Mouse (Mus musculus) heart, postnatal 10 days (tissue): ENCODE data around the gene Adrm1. TPM values are rescaled to one million over a fixed set of nuclear protein-coding genes. Genes with fewer than 3 reads are reported as not detected.

ENCODE experiments used
- DNase-seq, 2 experiments: peaks; one replicate each; pipeline ENCODE4 v3.0.0; 2021
- intact Hi-C: fragments of 180-260 bp; cut with DNase I; formaldehyde crosslinking; loops from one replicate; pipeline ENCODE4 v1.15.1; 2025
- microRNA-seq, 2 experiments: library from miRNA; unstranded; fragments of <30 nt; microRNA quantifications; one replicate each; pipeline ENCODE4 v1.2.0; 2022
- total RNA-seq, 2 experiments: library from RNA; stranded (reverse); gene quantifications; 2 replicates each; pipeline ENCODE4 v1.2.3; 2021

The Adrm1 gene
- total RNA-seq, 2 experiments from 2014 or later: 94.1 to 99.3 TPM

GRCm38 (mm10) chr2:180215951-180216350, 44.7 kb downstream of the Adrm1 start:
- intact Hi-C loops: no loop called here
- DNase-seq: peak; percentile 46 to 51

GRCm38 (mm10) chr2:180216921-180217320, 45.6 kb downstream of the Adrm1 start:
- DNase-seq: no peak
- intact Hi-C loops: no loop called here

- intact Hi-C loops: no loop called here
- DNase-seq: peak; percentile 84
These were observed 46.3 kb downstream of the Adrm1 start for GRCm38 (mm10) chr2:180217587-180217986.

- intact Hi-C loops: no loop called here
- DNase-seq: no peak
These were observed 47.0 kb downstream of the Adrm1 start for GRCm38 (mm10) chr2:180218241-180218640.

GRCm38 (mm10) chr2:180218677-180219076, 47.4 kb downstream of the Adrm1 start:
- intact Hi-C loops: no loop called here
- DNase-seq: peak; percentile 42 to 46

GRCm38 (mm10) chr2:180219145-180219943, 48.1 kb downstream of the Adrm1 start:
- intact Hi-C loops: no loop called here
- no peak for DNase-seq

- DNase-seq: no peak
- intact Hi-C loops: no loop called here
These were observed 48.9 kb downstream of the Adrm1 start for GRCm38 (mm10) chr2:180220165-180220564.

GRCm38 (mm10) chr2:180221051-180221450, 49.8 kb downstream of the Adrm1 start:
- intact Hi-C loops: no loop called here
- DNase-seq: no peak

- DNase-seq: peak in 1 of 2 experiments; percentile 51
- intact Hi-C loops: no loop called here
These were observed 51.0 kb downstream of the Adrm1 start for GRCm38 (mm10) chr2:180222250-180222649.

GRCm38 (mm10) chr2:180224647-180225043, 53.4 kb downstream of the Adrm1 start:
- DNase-seq: no peak
- intact Hi-C loops: loop anchor here (1.0 kb wide), 1 partner anchor 11 kb away; no protein-coding TSS in a partner anchor

- intact Hi-C loops: no loop called here
- DNase-seq: peak; percentile 53 to 60
These were observed 53.9 kb downstream of the Adrm1 start for GRCm38 (mm10) chr2:180225044-180225761.

Small RNA genes within 50 kb of the gene (microRNA-seq; reads per million reads assigned to microRNA genes)
- 0 reads per million in 2 experiments for gene Mir7005

Other genes with a start within 250 kb of the Adrm1 start
- gene Taf4, start 194.8 kb upstream of the Adrm1 start, total RNA-seq: 10 to 100 TPM; 22.1 to 24.3 TPM
- 10 to 100 TPM; 50.7 to 52.8 TPM for gene Lsm14b, start 146.5 kb upstream of the Adrm1 start, total RNA-seq
- 100 to 1,000 TPM; 187 to 188 TPM for gene Psma7, start 129.1 kb upstream of the Adrm1 start, total RNA-seq
- gene Ss18l1, start 129.0 kb upstream of the Adrm1 start, total RNA-seq: 1 to 10 TPM; 2.7 to 4.0 TPM
- gene Mtg2, start 100.9 kb upstream of the Adrm1 start, total RNA-seq: 10 to 100 TPM; 15.5 to 16.0 TPM
- not detected for gene Hrh3, start 67.0 kb upstream of the Adrm1 start, total RNA-seq
- gene Osbpl2, start 52.2 kb upstream of the Adrm1 start, total RNA-seq: 10 to 100 TPM; 31.2 to 37.0 TPM
- 10 to 100 TPM; 44.6 to 46.5 TPM for gene Lama5, start 54.4 kb downstream of the Adrm1 start, total RNA-seq
- 100 to 1,000 TPM; 575 to 597 TPM for gene Rps21, start 85.9 kb downstream of the Adrm1 start, total RNA-seq
- 10 to 100 TPM; 16.5 to 16.7 TPM for gene Cables2, start 102.0 kb downstream of the Adrm1 start, total RNA-seq
- not detected for gene Rbbp8nl, start 118.4 kb downstream of the Adrm1 start, total RNA-seq
- 1 to 10 TPM; 1.0 to 1.2 TPM for gene Gata5, start 163.2 kb downstream of the Adrm1 start, total RNA-seq